Mouse (Mus musculus): Measurements from ENCODE around the gene Rhobtb1.

DNA sequence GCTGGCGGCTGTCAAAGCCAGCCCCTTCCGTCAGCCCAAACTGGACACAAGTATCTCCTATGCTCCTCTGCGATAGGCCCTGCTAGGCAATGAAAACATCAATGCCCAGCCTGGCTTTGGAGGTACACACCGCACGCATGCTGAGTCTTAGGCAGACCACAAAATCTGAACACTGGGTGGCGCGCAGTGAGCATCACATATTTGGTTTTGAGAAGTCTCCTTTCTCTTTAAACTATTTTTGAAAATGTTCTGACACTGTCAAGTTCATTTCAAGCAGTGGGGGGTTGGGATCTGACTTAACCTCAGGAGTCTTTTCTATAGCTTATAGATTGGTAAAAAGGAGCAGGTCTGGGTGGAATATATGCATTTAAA lies 128.4 kb downstream of the Rhobtb1 start:
- no peak for TF ChIP-seq POLR2A (IDR thresholded peaks at IDR 0.05; ENCODE audit: low read depth, low read length)
- TF ChIP-seq CTCF (IDR thresholded peaks at IDR 0.05; ENCODE audit: borderline replicate concordance, insufficient read depth, low read length): no peak
